Mouse (Mus musculus) kidney, embryonic 15.5 days (tissue): ENCODE results near the gene Srd5a3. TPM values are rescaled to one million over a fixed set of nuclear protein-coding genes. Genes with fewer than 3 reads are reported as not detected.
"Not testable (repeated sequence)": the region's sequence is repeated elsewhere in the genome, so short reads cannot be mapped to it uniquely, and the experiment has no call there.

Source experiments
- ATAC-seq: fragments of 200-750 bp; cut with Nextera tagmentation; replicated peaks from 2 replicates; pipeline ENCODE4 v1.8.0; 2017; ENCODE audit warnings: moderate TSS enrichment; ENCODE audit not compliant: low FRiP score
- H3K27ac ChIP-seq: fragments of 300-500 bp; sonication (generic); 2 replicates; pipeline ENCODE4 v1.5.1; 2015; ENCODE audit warnings: mild to moderate bottlenecking, inconsistent platforms
- H3K27me3 ChIP-seq: fragments of 300-500 bp; sonication (generic); 2 replicates; pipeline ENCODE4 v1.6.1; 2015; ENCODE audit warnings: inconsistent platforms
- H3K36me3 ChIP-seq: fragments of 300-500 bp; sonication (generic); 2 replicates; pipeline ENCODE4 v1.6.1; 2015; ENCODE audit warnings: inconsistent platforms
- H3K4me1 ChIP-seq: fragments of 300-500 bp; sonication (generic); 2 replicates; pipeline ENCODE4 v1.6.1; 2015; ENCODE audit warnings: inconsistent platforms
- H3K4me2 ChIP-seq: fragments of 300-500 bp; sonication (generic); 2 replicates; pipeline ENCODE4 v1.6.1; 2015; ENCODE audit warnings: moderate library complexity, mild to moderate bottlenecking, inconsistent platforms
- H3K4me3 ChIP-seq: fragments of 300-500 bp; sonication (generic); replicated peaks from 2 replicates; pipeline ENCODE4 v1.5.1; 2015; ENCODE audit warnings: mild to moderate bottlenecking, inconsistent platforms
- H3K9ac ChIP-seq: fragments of 300-500 bp; sonication (generic); 2 replicates; pipeline ENCODE4 v1.6.1; 2015; ENCODE audit warnings: mild to moderate bottlenecking, inconsistent platforms
- H3K9me3 ChIP-seq: fragments of 300-500 bp; sonication (generic); replicated peaks from 2 replicates; pipeline ENCODE4 v1.6.1; 2016; ENCODE audit warnings: inconsistent platforms
- WGBS: fragments of 180-500 bp; shearing (Covaris S2); methylation state at CpG from one replicate; pipeline ENCODE4 v1.1.7; 2015; ENCODE audit warnings: mixed read lengths; 5-methylcytosine and 5-hydroxymethylcytosine counted together
- polyA plus RNA-seq: library from polyadenylated mRNA; unstranded; fragments of >200 nt; fragmentation: Nextera tagmentation; extraction: Ambion mirVana; gene quantifications from 2 replicates; pipeline ENCODE4 v1.2.1, GENCODE M21; 2015

Srd5a3 gene
- polyA plus RNA-seq = 40.0 and 40.4 TPM in 2 replicates

- Histone ChIP-seq H3K9ac (peak within 1 kb of the TSS; percentile 82), H3K4me1 (peaks cover 15% of the 10 kb centered on the region), H3K9me3 (no peaks in the 10 kb centered on the region), H3K4me3 (peak within 1 kb of the TSS; percentile 70), H3K27ac (peak within 1 kb of the TSS; percentile 100), H3K4me2 (peak within 1 kb of the TSS; percentile 82), H3K36me3 (no peaks in the 10 kb centered on the region), H3K27me3 (no peaks in the 10 kb centered on the region)
- WGBS = under 1% methylated on average over 68 of the region's 69 CpGs
- peak; percentile 98 for ATAC-seq
Observed at GRCm38 (mm10) chr5:76139808-76140729, at the start of gene Srd5a3. TSS of gene Srd5a3 (plus strand) at chr5:76140271.

- not testable (repeated sequence) for H3K27ac ChIP-seq, H3K9me3 ChIP-seq, H3K4me3 ChIP-seq, H3K4me2 ChIP-seq, H3K9ac ChIP-seq, H3K4me1 ChIP-seq, H3K27me3 ChIP-seq, H3K36me3 ChIP-seq, ATAC-seq
- 83% methylated on average over 5 of the region's 5 CpGs for WGBS
Observed at GRCm38 (mm10) chr5:76103809-76104208, 36.3 kb upstream of the Srd5a3 start.

DNA sequence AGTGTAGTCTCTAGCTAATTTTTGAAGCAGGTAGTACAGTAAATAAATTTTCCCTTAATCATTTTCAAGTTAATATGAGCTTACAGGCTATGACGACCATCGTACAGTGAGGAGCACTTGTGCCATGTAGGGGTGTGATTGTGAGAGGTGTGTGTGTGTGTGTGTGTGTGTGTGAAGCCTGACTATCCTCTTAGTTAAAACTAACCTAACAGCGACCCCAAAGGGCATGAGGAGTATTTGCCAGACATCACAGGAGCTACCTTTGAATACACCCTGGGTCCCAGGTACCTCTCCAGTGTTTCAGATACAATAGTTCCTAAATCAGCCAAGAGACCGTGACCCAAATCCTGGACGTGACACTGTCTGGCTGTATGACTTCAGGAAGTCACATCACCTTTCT lies 32.8 kb upstream of the Srd5a3 start:
- no peak for ATAC-seq

GRCm38 (mm10) chr5:76108496-76108895 lies 31.6 kb upstream of the Srd5a3 start:
- Histone ChIP-seq H3K9me3 (no peaks in the 10 kb centered on the region), H3K27me3 (no peaks in the 10 kb centered on the region), H3K27ac (no peak overlapping the region), H3K36me3 (no peaks in the 10 kb centered on the region), H3K4me3 (no peak overlapping the region), H3K4me1 (no peaks in the 10 kb centered on the region), H3K4me2 (no peak overlapping the region), H3K9ac (no peak overlapping the region)
- WGBS = 82% methylated on average over 3 of the region's 3 CpGs
- no peak for ATAC-seq

More for the DNA sequence above, 32.8 kb upstream of the Srd5a3 start:
- no peaks in the 10 kb centered on the region for H3K4me1 ChIP-seq
- H3K4me2 ChIP-seq = no peak overlapping the region
- WGBS = 85% methylated on average over 5 of the region's 5 CpGs
- no peaks in the 10 kb centered on the region for H3K27me3 ChIP-seq
- no peak overlapping the region for H3K4me3 ChIP-seq
- no peak overlapping the region for H3K27ac ChIP-seq
- H3K9ac ChIP-seq = no peak overlapping the region
- no peaks in the 10 kb centered on the region for H3K36me3 ChIP-seq
- H3K9me3 ChIP-seq = no peaks in the 10 kb centered on the region

GRCm38 (mm10) chr5:76111173-76111572 lies 28.9 kb upstream of the Srd5a3 start:
- ATAC-seq = no peak
- H3K4me1 ChIP-seq = 0 out of 2 replicates have a peak, but pooled peaks cover 6% of the 10 kb centered on the region
- H3K4me3 ChIP-seq = no peak overlapping the region
- no peaks in the 10 kb centered on the region for H3K9me3 ChIP-seq
- no peaks in the 10 kb centered on the region for H3K27me3 ChIP-seq
- 84% methylated on average over 3 of the region's 3 CpGs for WGBS
- no peak overlapping the region for H3K4me2 ChIP-seq
- H3K9ac ChIP-seq = no peak overlapping the region
- no peaks in the 10 kb centered on the region for H3K36me3 ChIP-seq
- H3K27ac ChIP-seq = no peak overlapping the region

- Histone ChIP-seq H3K27ac (no peak overlapping the region), H3K4me2 (no peak overlapping the region), H3K9ac (no peak overlapping the region), H3K27me3 (no peaks in the 10 kb centered on the region), H3K9me3 (no peaks in the 10 kb centered on the region), H3K4me1 (0 out of 2 replicates have a peak, but pooled peaks cover 6% of the 10 kb centered on the region), H3K4me3 (no peak overlapping the region), H3K36me3 (no peaks in the 10 kb centered on the region)
- WGBS = 86% methylated on average over 4 of the region's 4 CpGs
- ATAC-seq = no peak
Observed at GRCm38 (mm10) chr5:76112016-76112415, 28.1 kb upstream of the Srd5a3 start.

DNA sequence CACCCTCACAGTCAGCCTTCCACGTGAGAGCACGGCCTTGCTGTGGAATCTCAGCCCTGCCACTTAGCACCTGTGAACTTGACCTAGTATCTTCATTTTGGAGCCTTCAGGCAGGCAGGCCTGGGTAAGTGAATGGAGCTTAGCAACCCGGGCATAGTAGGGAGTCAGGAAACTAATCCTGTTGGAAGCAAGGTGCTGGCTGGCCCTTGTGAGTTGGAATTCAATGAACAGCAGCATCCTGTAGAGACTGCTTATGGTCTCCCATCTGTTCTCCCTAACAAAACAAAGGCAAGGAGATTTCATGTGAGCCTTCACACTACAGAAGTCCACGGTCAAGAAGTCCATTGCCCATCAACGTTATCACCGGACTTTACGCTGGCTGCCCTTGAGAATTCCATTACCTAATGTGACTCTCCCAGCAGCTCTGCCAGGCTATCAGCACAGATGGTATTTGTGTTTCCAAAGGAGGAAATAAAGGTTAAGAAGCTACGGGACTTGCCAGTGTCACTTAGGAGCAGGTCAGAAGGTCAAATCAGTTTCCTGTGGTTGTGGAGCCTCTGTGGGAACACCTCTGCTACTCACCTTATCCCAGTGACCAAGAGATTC lies 24.5 kb upstream of the Srd5a3 start:
- H3K9ac ChIP-seq = no peak overlapping the region
- 64% methylated on average over 8 of the region's 8 CpGs for WGBS
- no peak overlapping the region for H3K4me3 ChIP-seq
- 0 out of 2 replicates have a peak, but pooled peaks cover 6% of the 10 kb centered on the region for H3K4me1 ChIP-seq
- no peak overlapping the region for H3K4me2 ChIP-seq
- H3K36me3 ChIP-seq = no peaks in the 10 kb centered on the region
- H3K27me3 ChIP-seq = no peaks in the 10 kb centered on the region
- no peaks in the 10 kb centered on the region for H3K9me3 ChIP-seq
- H3K27ac ChIP-seq = no peak overlapping the region
- ATAC-seq = no peak

- 0 out of 2 replicates have a peak, but pooled peaks cover 6% of the 10 kb centered on the region for H3K4me1 ChIP-seq
- H3K9ac ChIP-seq = no peak overlapping the region
- no peak overlapping the region for H3K4me2 ChIP-seq
- H3K36me3 ChIP-seq = no peaks in the 10 kb centered on the region
- no peak for ATAC-seq
- no peaks in the 10 kb centered on the region for H3K27me3 ChIP-seq
- H3K9me3 ChIP-seq = no peaks in the 10 kb centered on the region
- 32% methylated on average over 7 of the region's 7 CpGs for WGBS
- H3K4me3 ChIP-seq = no peak overlapping the region
- no peak overlapping the region for H3K27ac ChIP-seq
Observed at GRCm38 (mm10) chr5:76118441-76118840, 21.6 kb upstream of the Srd5a3 start.

DNA sequence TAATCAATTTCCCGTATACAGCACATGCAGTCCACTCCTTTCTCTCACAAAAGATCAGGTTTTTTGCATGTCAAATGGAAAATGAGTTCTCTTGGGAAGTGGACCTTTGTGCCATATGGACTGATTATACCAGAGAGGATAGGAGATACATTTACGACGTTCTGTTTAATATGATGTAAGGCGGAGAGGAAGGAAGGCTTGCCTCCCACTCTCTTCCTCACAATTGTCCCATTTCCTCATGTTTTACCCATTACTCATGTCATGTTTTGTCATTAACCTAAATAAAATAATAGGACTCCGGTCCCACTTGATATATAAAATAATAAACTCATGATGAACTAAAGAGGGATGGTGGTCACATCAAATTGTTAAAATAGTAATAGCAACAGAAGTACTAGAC lies 19.4 kb upstream of the Srd5a3 start:
- Histone ChIP-seq H3K27ac (no peak overlapping the region), H3K9ac (no peak overlapping the region), H3K4me3 (no peak overlapping the region), H3K4me1 (0 out of 2 replicates have a peak, but pooled peaks cover 5% of the 10 kb centered on the region), H3K9me3 (no peaks in the 10 kb centered on the region; the same call in 1 of the 2 replicates), H3K4me2 (no peak overlapping the region), H3K36me3 (peaks cover 4% of the 10 kb centered on the region; the same call in 1 of the 2 replicates), H3K27me3 (no peaks in the 10 kb centered on the region)
- no peak for ATAC-seq
- 67% methylated on average over 5 of the region's 5 CpGs for WGBS

GRCm38 (mm10) chr5:76127584-76128316 lies 12.3 kb upstream of the Srd5a3 start:
- ATAC-seq = no peak
- H3K36me3 ChIP-seq = peaks cover 4% of the 10 kb centered on the region; the same call in 1 of the 2 replicates
- 68% methylated on average over 5 of the region's 5 CpGs for WGBS
- H3K27ac ChIP-seq = no peak overlapping the region
- H3K9me3 ChIP-seq = no peaks in the 10 kb centered on the region; the same call in 1 of the 2 replicates
- no peak overlapping the region for H3K4me2 ChIP-seq
- no peaks in the 10 kb centered on the region for H3K4me1 ChIP-seq
- H3K27me3 ChIP-seq = no peaks in the 10 kb centered on the region
- H3K4me3 ChIP-seq = no peak overlapping the region
- no peak overlapping the region for H3K9ac ChIP-seq

DNA sequence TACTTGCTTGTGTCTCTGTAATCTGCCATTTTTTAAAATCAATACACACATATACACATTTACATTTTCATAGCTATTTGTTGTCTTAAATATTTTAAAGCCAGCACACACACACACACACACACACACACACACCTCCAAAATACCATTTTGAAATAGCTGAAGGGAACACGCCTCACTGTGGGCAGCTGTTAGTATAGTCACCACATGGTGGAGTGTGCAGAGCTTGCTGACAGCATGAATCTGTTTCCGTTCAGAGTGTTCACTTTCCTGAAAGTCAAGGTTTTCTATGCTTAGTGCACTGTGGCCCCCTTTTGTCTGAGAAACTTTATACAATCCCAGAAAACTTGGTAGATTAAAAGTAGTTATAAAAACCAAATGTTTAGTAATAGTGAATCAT lies 9.8 kb upstream of the Srd5a3 start:
- Histone ChIP-seq H3K27me3 (no peaks in the 10 kb centered on the region), H3K27ac (no peak overlapping the region), H3K36me3 (no peaks in the 10 kb centered on the region), H3K9ac (no peak overlapping the region), H3K4me1 (no peaks in the 10 kb centered on the region), H3K4me3 (no peak overlapping the region), H3K9me3 (no peaks in the 10 kb centered on the region), H3K4me2 (no peak overlapping the region)
- WGBS = 47% methylated on average over 2 of the region's 2 CpGs
- no peak for ATAC-seq

GRCm38 (mm10) chr5:76131990-76132389 lies 8.1 kb upstream of the Srd5a3 start:
- Histone ChIP-seq H3K4me2 (no peak overlapping the region), H3K9ac (no peak overlapping the region), H3K27ac (no peak overlapping the region), H3K27me3 (no peaks in the 10 kb centered on the region), H3K4me3 (no peak overlapping the region), H3K36me3 (no peaks in the 10 kb centered on the region), H3K4me1 (no peaks in the 10 kb centered on the region), H3K9me3 (no peaks in the 10 kb centered on the region)
- no peak for ATAC-seq
- 85% methylated on average over 4 of the region's 4 CpGs for WGBS
